ENCODE assay signal across 8 mouse cellular contexts in genomic region chr12:33162541-33162940, GRCm38 (mm10). TPM values are rescaled to one million over a fixed set of nuclear protein-coding genes. Genes with fewer than 3 reads are reported as not detected.
DNase-seq lines count a peak whose midpoint lies in the region; ATAC-seq and TF ChIP-seq lines count a peak whose summit lies in the region.

No protein-coding gene starts in this region.

- TF ChIP-seq CTCF in lung, embryonic 14.5 days (IDR thresholded peaks at IDR 0.05; ENCODE audit: low read depth) = no peak
- no peak for TF ChIP-seq CTCF in lung, adult 2 months (IDR thresholded peaks at IDR 0.05; ENCODE audit: insufficient read depth, low read length)

- H3K9me3 ChIP-seq in lung, embryonic 14.5 days (ENCODE audit: low read depth, low read length) = no peaks in the 10 kb centered on the region
- no peaks in the 10 kb centered on the region for H3K9me3 ChIP-seq in embryonic facial prominence, embryonic 12.5 days
- no peaks in the 10 kb centered on the region for H3K9me3 ChIP-seq in neural tube, embryonic 15.5 days (replicated peaks)

- peak overlapping the region; percentile 36 for H3K4me2 ChIP-seq in lung, embryonic 14.5 days
- H3K4me2 ChIP-seq in embryonic facial prominence, embryonic 12.5 days (replicated peaks) = no peak overlapping the region
- H3K4me2 ChIP-seq in neural tube, embryonic 15.5 days = 0 out of 2 replicates have a peak overlapping the region, but pooled peaks have one; percentile 11

- H3K27me3 ChIP-seq in lung, embryonic 14.5 days (ENCODE audit: insufficient read depth, low read length) = no peaks in the 10 kb centered on the region
- H3K27me3 ChIP-seq in embryonic facial prominence, embryonic 12.5 days = no peaks in the 10 kb centered on the region
- H3K27me3 ChIP-seq in neural tube, embryonic 15.5 days (replicated peaks) = no peaks in the 10 kb centered on the region

- 21% methylated on average over 12 of the region's 12 CpGs for WGBS in lung, embryonic 14.5 days
- WGBS in lung, adult 2 months = 39% methylated on average over 12 of the region's 12 CpGs
- WGBS in embryonic facial prominence, embryonic 12.5 days = 31% methylated on average over 12 of the region's 12 CpGs
- WGBS in neural tube, embryonic 15.5 days = 14% methylated on average over 12 of the region's 12 CpGs

- H3K9ac ChIP-seq in lung, embryonic 14.5 days = peak overlapping the region; percentile 17; the same call in 1 of the 2 replicates
- peak overlapping the region; percentile 40; the same call in 1 of the 2 replicates for H3K9ac ChIP-seq in embryonic facial prominence, embryonic 12.5 days
- no peak overlapping the region for H3K9ac ChIP-seq in neural tube, embryonic 15.5 days (replicated peaks)

- DNase-seq in lung, embryonic 14.5 days = peak; percentile 72
- DNase-seq in lung, adult 2 months = no peak
- peak; percentile 65 for DNase-seq in kidney, postnatal 10 days
- no peak for DNase-seq in urinary bladder, adult 2 months (ENCODE audit: low spot score)
- DNase-seq in frontal cortex, postnatal 25 days (ENCODE audit: low spot score in 2 of 2) = no peak
- no peak for DNase-seq in ovary, postnatal 36 days (ENCODE audit: low spot score)

- H3K4me3 ChIP-seq in lung, embryonic 14.5 days (ENCODE audit: low read depth, low read length) = no peak overlapping the region
- H3K4me3 ChIP-seq in lung, adult 2 months (replicated peaks; ENCODE audit: extremely low read depth, low read depth, low read length) = no peak overlapping the region
- H3K4me3 ChIP-seq in embryonic facial prominence, embryonic 12.5 days = no peak overlapping the region
- H3K4me3 ChIP-seq in neural tube, embryonic 15.5 days (replicated peaks) = no peak overlapping the region

- no peaks in the 10 kb centered on the region for H3K36me3 ChIP-seq in lung, embryonic 14.5 days (ENCODE audit: insufficient read depth)
- 0 out of 2 replicates have a peak, but pooled peaks cover 4% of the 10 kb centered on the region for H3K36me3 ChIP-seq in embryonic facial prominence, embryonic 12.5 days
- H3K36me3 ChIP-seq in neural tube, embryonic 15.5 days = no peaks in the 10 kb centered on the region

- H3K4me1 ChIP-seq in lung, embryonic 14.5 days (ENCODE audit: insufficient read depth) = no peaks in the 10 kb centered on the region
- peaks cover 5% of the 10 kb centered on the region; the same call in 1 of the 2 replicates for H3K4me1 ChIP-seq in lung, adult 2 months (ENCODE audit: control insufficient read depth, insufficient read depth, low read length)
- H3K4me1 ChIP-seq in embryonic facial prominence, embryonic 12.5 days = peaks cover 10% of the 10 kb centered on the region
- peaks cover 31% of the 10 kb centered on the region for H3K4me1 ChIP-seq in neural tube, embryonic 15.5 days

- peak overlapping the region; percentile 73; the same call in 1 of the 2 replicates for H3K27ac ChIP-seq in lung, embryonic 14.5 days (ENCODE audit: low read depth)
- H3K27ac ChIP-seq in embryonic facial prominence, embryonic 12.5 days = peak overlapping the region; percentile 89
- peak overlapping the region; percentile 58 for H3K27ac ChIP-seq in neural tube, embryonic 15.5 days (replicated peaks)

- no peak for TF ChIP-seq POLR2A in lung, adult 2 months (IDR thresholded peaks at IDR 0.05; ENCODE audit: borderline replicate concordance, extremely low read depth, low read depth, low read length)

- ATAC-seq in lung, embryonic 14.5 days (ENCODE audit: insufficient read depth) = peak; percentile 42; the same call in 1 of the 2 replicates
- ATAC-seq in embryonic facial prominence, embryonic 12.5 days (ENCODE audit: insufficient number of reproducible peaks, insufficient read depth, low FRiP score, low TSS enrichment) = no peak
- peak; percentile 69 for ATAC-seq in neural tube, embryonic 15.5 days (ENCODE audit: low FRiP score)

RNA-seq across cellular contexts. Expression of gene Atxn7l1, which starts 15.0 kb away (rescaled TPM):
- 14.4 and 16.5 TPM in 2 replicates for polyA plus RNA-seq in lung, embryonic 14.5 days (2014; fragmentation: Nextera tagmentation; extraction: Ambion mirVana)
- polyA plus RNA-seq in lung, adult 2 months (2012; rRNA removed) = 43.5 and 47.8 TPM in 2 replicates
- polyA plus RNA-seq in embryonic facial prominence, embryonic 12.5 days (2016; fragmentation: Nextera tagmentation; extraction: Ambion mirVana) = 10.9 and 13.9 TPM in 2 replicates
- 19.4 and 27.7 TPM in 2 replicates for polyA plus RNA-seq in neural tube, embryonic 15.5 days (2015; fragmentation: Nextera tagmentation; extraction: Ambion mirVana)
- polyA plus RNA-seq in urinary bladder, adult 2 months (2012; rRNA removed) = 12.4 and 20.3 TPM in 2 replicates

Comparison
In these comparisons a context has a peak if more than half of its experiments do, and no peak if none do; other contexts are left out.
1. DNase-seq: peak in lung, embryonic 14.5 days (single experiment) and kidney, postnatal 10 days (single experiment); none in lung, adult 2 months (single experiment), urinary bladder, adult 2 months (single experiment), frontal cortex, postnatal 25 days (0 of 2) and ovary, postnatal 36 days (single experiment).
2. Peak in every context shown above with its lines, with median percentiles within 50 percentile points of each other: H3K27ac ChIP-seq.